Mouse (Mus musculus): ENCODE results near the gene Btbd9.

DNA sequence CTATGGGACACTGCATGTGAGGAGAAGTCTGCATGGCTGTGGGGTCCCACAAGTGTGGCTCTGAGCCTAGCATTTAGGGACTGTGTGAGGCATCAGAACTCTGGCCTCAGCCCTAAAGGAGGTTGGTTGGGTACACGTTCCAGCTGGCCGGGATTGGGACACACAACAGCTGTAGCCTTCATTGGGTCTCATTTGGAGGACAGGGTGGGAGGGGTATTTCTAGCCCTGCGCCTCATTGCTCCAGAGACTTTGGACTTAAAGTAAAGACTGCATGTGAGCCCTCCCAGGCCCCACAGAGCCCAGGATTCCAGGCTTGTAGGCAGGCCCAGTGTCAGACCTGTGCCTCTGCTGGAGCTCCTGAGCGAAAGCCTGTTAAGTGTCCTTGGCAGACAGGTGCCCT is 345.9 kb downstream of the Btbd9 start:
- TF ChIP-seq CTCF (IDR thresholded peaks at IDR 0.05; ENCODE audit: low read depth, low read length): no peak
- TF ChIP-seq POLR2A (IDR thresholded peaks at IDR 0.05; ENCODE audit: insufficient read depth, low read length): no peak
- no peak for TF ChIP-seq EP300 (IDR thresholded peaks at IDR 0.05; ENCODE audit: insufficient read depth, low read depth, low read length)
